Mouse (Mus musculus): ENCODE measurements around the gene Mtmr3. TPM values are rescaled to one million over a fixed set of nuclear protein-coding genes. Genes with fewer than 3 reads are reported as not detected.
A peak's percentile ranks its signal among the peaks of the same experiment; 100 is the strongest.

The Mtmr3 gene
- polyA plus RNA-seq, 1 experiment from 2014 or later, result 25.5 TPM

DNA sequence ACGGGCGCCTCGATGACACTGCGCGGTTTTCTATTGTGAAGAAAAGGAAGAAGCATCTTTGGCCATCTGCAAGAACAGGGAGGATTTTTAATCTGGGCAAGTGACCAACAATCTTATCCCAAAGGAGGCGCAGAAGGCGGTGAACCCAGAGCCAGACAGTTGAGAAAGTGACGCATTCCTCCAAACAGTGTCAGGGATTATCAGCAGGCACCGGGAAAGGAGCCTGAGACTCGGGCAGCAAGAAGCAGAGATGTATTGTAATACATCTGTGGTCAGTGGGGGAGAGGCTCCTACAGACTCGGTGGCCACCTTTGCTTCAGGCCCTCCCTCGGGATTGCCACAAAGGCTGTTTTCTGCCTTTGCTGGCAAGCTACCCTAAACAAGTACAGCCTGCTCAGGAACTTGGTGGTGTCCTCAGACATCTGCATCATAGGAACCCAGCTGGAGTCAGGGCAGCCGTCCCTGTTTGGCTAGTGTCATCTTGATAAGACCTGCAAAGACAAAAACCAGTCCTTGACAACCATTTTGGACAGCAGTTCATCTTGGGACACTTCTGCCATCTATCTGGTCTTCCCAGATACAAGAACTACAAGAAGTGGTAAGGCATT, 25.9 kb upstream of the Mtmr3 start:
- peaks cover 11 to 15% of the 10 kb centered on the region in 2 experiments for H3K4me1 ChIP-seq (ENCODE audit: control insufficient read depth in 2 of 2, insufficient read depth in 2 of 2, low read length in 2 of 2)
- no peak for ATAC-seq (ENCODE audit: insufficient number of reproducible peaks, insufficient read depth, low FRiP score, low read depth)
- peak overlapping the region; percentile 35; the same call in 1 of the 2 replicates for H3K9ac ChIP-seq (ENCODE audit: low read length)
- peak overlapping the region; percentile 54 for H3K4me2 ChIP-seq (ENCODE audit: low read length)
- H3K27me3 ChIP-seq (ENCODE audit: control insufficient read depth, insufficient read depth, low read length), result no peaks in the 10 kb centered on the region
- 29% methylated on average over 13 of the region's 13 CpGs for WGBS
- peak overlapping the region; percentile 5 to 20; a peak in 3 of 4 replicates for H3K27ac ChIP-seq (replicated peaks in 1 of 2; ENCODE audit: control insufficient read depth in 1 of 2, insufficient read depth in 1 of 2, low read depth in 2 of 2, low read length in 2 of 2)
- H3K36me3 ChIP-seq (ENCODE audit: control insufficient read depth, insufficient read depth, low read length), result no peaks in the 10 kb centered on the region
- no peaks in the 10 kb centered on the region for H3K9me3 ChIP-seq (ENCODE audit: control insufficient read depth, low read length)
- peak overlapping the region; percentile 1 to 10; a peak in 1 of 4 replicates for H3K4me3 ChIP-seq (ENCODE audit: control insufficient read depth in 1 of 2, insufficient read depth in 1 of 2, low read depth in 1 of 2, low read length in 2 of 2)

DNA sequence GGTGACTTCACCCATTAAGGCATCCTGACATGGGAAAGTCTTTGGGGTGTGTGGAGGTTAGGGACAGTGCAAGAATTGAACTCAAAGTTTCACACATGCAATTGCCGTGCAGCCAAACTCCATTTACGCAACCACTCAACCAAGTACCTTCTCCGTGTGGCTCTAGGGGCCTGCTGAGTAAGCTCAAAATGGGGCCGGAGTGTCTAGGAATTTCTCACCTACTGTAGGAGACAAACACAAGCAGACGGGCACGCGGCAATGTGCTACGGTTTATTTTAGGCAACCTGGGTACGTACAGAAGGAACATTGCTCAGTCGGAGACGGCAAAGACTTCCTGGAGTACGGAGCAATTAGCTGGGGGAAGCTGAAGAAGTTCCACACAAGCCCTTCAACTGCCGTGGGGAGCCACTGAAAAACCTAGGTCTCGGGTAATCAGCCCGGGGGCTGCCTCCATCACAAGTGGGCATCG, 25.4 kb upstream of the Mtmr3 start, which contains the start of gene Gm11032:
Gm11032 (plus strand) TSS at position 51 of the 469 bp plus-strand sequence.
- no peaks in the 10 kb centered on the region for H3K9me3 ChIP-seq (ENCODE audit: control insufficient read depth, low read length)
- WGBS, result 31% methylated on average over 16 of the region's 16 CpGs
- peak within 1 kb of the TSS; percentile 5 to 20; a peak in 3 of 4 replicates for H3K27ac ChIP-seq (replicated peaks in 1 of 2; ENCODE audit: control insufficient read depth in 1 of 2, insufficient read depth in 1 of 2, low read depth in 2 of 2, low read length in 2 of 2)
- H3K4me1 ChIP-seq (ENCODE audit: control insufficient read depth in 2 of 2, insufficient read depth in 2 of 2, low read length in 2 of 2), result peaks cover 11 to 15% of the 10 kb centered on the region in 2 experiments
- H3K4me2 ChIP-seq (ENCODE audit: low read length), result peak within 1 kb of the TSS; percentile 54
- ATAC-seq (ENCODE audit: insufficient number of reproducible peaks, insufficient read depth, low FRiP score, low read depth), result no peak
- peak within 1 kb of the TSS; percentile 35; the same call in 1 of the 2 replicates for H3K9ac ChIP-seq (ENCODE audit: low read length)
- H3K27me3 ChIP-seq (ENCODE audit: control insufficient read depth, insufficient read depth, low read length), result no peaks in the 10 kb centered on the region
- H3K4me3 ChIP-seq (ENCODE audit: control insufficient read depth in 1 of 2, insufficient read depth in 1 of 2, low read depth in 1 of 2, low read length in 2 of 2), result peak within 1 kb of the TSS; percentile 1 to 10; a peak in 1 of 4 replicates
- H3K36me3 ChIP-seq (ENCODE audit: control insufficient read depth, insufficient read depth, low read length), result no peaks in the 10 kb centered on the region

GRCm38 (mm10) chr11:4611904-4612303, 17.2 kb upstream of the Mtmr3 start:
- ATAC-seq (ENCODE audit: insufficient number of reproducible peaks, insufficient read depth, low FRiP score, low read depth), result no peak; the same call in 1 of the 2 replicates
- Histone ChIP-seq H3K27me3 (ENCODE audit: control insufficient read depth, insufficient read depth, low read length) (no peaks in the 10 kb centered on the region), H3K36me3 (ENCODE audit: control insufficient read depth, insufficient read depth, low read length) (no peaks in the 10 kb centered on the region), H3K9ac (ENCODE audit: low read length) (peak overlapping the region; percentile 28; the same call in 1 of the 2 replicates), H3K4me2 (ENCODE audit: low read length) (peak overlapping the region; percentile 40), H3K4me1 (ENCODE audit: control insufficient read depth in 2 of 2, insufficient read depth in 2 of 2, low read length in 2 of 2) (peaks cover 12 to 27% of the 10 kb centered on the region in 2 experiments), H3K4me3 (ENCODE audit: control insufficient read depth in 1 of 2, insufficient read depth in 1 of 2, low read depth in 1 of 2, low read length in 2 of 2) (no peak overlapping the region), H3K27ac (replicated peaks in 1 of 2; ENCODE audit: control insufficient read depth in 1 of 2, insufficient read depth in 1 of 2, low read depth in 2 of 2, low read length in 2 of 2) (peak overlapping the region; percentile 79 to 82), H3K9me3 (ENCODE audit: control insufficient read depth, low read length) (no peaks in the 10 kb centered on the region)
- 57% methylated on average over 2 of the region's 2 CpGs for WGBS

- ATAC-seq (ENCODE audit: insufficient number of reproducible peaks, insufficient read depth, low FRiP score, low read depth), result no peak
- no peaks in the 10 kb centered on the region for H3K36me3 ChIP-seq (ENCODE audit: control insufficient read depth, insufficient read depth, low read length)
- WGBS, result 45% methylated on average over 1 of the region's 1 CpGs
- H3K27me3 ChIP-seq (ENCODE audit: control insufficient read depth, insufficient read depth, low read length), result no peaks in the 10 kb centered on the region
- H3K4me2 ChIP-seq (ENCODE audit: low read length), result no peak overlapping the region
- no peak overlapping the region for H3K4me3 ChIP-seq (ENCODE audit: control insufficient read depth in 1 of 2, insufficient read depth in 1 of 2, low read depth in 1 of 2, low read length in 2 of 2)
- no peak overlapping the region; the same call in 1 of the 2 replicates for H3K9ac ChIP-seq (ENCODE audit: low read length)
- no peaks in the 10 kb centered on the region for H3K9me3 ChIP-seq (ENCODE audit: control insufficient read depth, low read length)
- H3K4me1 ChIP-seq (ENCODE audit: control insufficient read depth in 2 of 2, insufficient read depth in 2 of 2, low read length in 2 of 2), result peaks cover 19 to 49% of the 10 kb centered on the region in 2 experiments
- peak overlapping the region; percentile 71 to 85 for H3K27ac ChIP-seq (replicated peaks in 1 of 2; ENCODE audit: control insufficient read depth in 1 of 2, insufficient read depth in 1 of 2, low read depth in 2 of 2, low read length in 2 of 2)
These were observed 11.9 kb upstream of the Mtmr3 start for GRCm38 (mm10) chr11:4606541-4606940.

DNA sequence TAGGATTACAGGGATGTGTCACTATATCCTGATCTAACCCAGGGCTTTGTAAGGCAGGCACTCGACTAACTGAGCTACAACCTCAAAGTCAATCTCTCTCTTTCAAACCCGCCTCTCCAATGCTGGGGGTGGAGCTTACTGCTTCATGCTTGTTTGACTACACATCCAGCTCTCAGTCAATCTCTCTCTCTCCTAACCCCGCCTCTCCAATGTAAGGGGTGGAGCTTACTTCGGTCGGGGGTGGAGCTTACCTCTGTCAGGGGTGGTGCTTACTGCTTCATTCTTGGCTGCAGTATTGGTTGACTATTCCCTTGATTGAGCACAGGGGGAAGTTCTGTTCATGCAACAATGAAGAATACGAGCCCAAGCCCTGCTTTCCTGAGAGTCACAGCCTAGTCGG, 10.8 kb upstream of the Mtmr3 start:
- 0 out of 4 replicates have a peak overlapping the region, but pooled peaks of 1 of the 2 experiments have one; percentile 71 for H3K27ac ChIP-seq (replicated peaks in 1 of 2; ENCODE audit: control insufficient read depth in 1 of 2, insufficient read depth in 1 of 2, low read depth in 2 of 2, low read length in 2 of 2)
- no peak overlapping the region for H3K9ac ChIP-seq (ENCODE audit: low read length)
- no peak overlapping the region for H3K4me3 ChIP-seq (ENCODE audit: control insufficient read depth in 1 of 2, insufficient read depth in 1 of 2, low read depth in 1 of 2, low read length in 2 of 2)
- no peak for ATAC-seq (ENCODE audit: insufficient number of reproducible peaks, insufficient read depth, low FRiP score, low read depth)
- 52% methylated on average over 7 of the region's 7 CpGs for WGBS
- H3K4me1 ChIP-seq (ENCODE audit: control insufficient read depth in 2 of 2, insufficient read depth in 2 of 2, low read length in 2 of 2), result peaks cover 16 to 45% of the 10 kb centered on the region in 2 experiments
- H3K27me3 ChIP-seq (ENCODE audit: control insufficient read depth, insufficient read depth, low read length), result no peaks in the 10 kb centered on the region
- H3K9me3 ChIP-seq (ENCODE audit: control insufficient read depth, low read length), result no peaks in the 10 kb centered on the region
- H3K4me2 ChIP-seq (ENCODE audit: low read length), result no peak overlapping the region
- no peaks in the 10 kb centered on the region for H3K36me3 ChIP-seq (ENCODE audit: control insufficient read depth, insufficient read depth, low read length)

- H3K4me1 ChIP-seq (ENCODE audit: control insufficient read depth in 2 of 2, insufficient read depth in 2 of 2, low read length in 2 of 2), result peaks cover 16 to 45% of the 10 kb centered on the region in 2 experiments
- no peak for ATAC-seq (ENCODE audit: insufficient number of reproducible peaks, insufficient read depth, low FRiP score, low read depth)
- 25% methylated on average over 6 of the region's 6 CpGs for WGBS
These were observed 9.8 kb upstream of the Mtmr3 start for GRCm38 (mm10) chr11:4604441-4604840.

DNA sequence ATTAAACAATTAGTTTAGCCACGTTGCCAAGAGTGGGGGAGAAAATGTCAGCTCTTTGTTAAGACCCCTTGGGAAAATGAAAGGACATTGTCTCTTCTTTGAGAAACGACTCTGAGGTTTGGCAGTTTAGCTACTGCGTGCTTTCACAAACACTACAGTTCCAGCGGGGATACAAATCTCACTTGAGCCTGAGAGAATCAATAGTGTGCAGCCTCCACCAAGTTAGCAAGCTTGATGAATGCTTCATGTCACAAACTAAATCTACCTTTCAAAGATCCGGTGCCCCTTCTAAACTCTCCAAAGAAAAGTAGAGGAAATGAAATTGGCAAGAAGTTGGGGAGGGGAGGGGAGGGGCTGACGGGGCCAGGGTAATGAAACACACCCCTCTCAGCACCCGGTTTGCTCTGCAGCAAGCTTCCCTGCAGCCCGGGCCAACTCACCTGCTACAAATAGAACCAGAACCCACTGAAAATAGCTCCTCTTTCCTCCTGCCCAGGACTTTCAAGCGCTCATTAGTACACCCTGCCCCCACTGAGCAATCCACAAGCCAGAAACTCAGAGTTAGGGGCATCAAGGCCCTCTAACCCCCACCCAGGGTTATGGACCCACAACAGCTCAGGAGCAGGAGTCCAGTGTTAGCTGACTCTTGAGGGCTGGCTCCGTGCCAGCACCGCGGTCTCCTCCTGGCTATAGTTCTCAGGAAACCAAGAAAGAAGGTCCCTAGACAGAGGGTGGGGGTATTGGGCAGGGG, 8.2 kb upstream of the Mtmr3 start:
- WGBS, result 36% methylated on average over 12 of the region's 12 CpGs
- peak overlapping the region; percentile 45 for H3K4me2 ChIP-seq (ENCODE audit: low read length)
- no peaks in the 10 kb centered on the region for H3K27me3 ChIP-seq (ENCODE audit: control insufficient read depth, insufficient read depth, low read length)
- ATAC-seq (ENCODE audit: insufficient number of reproducible peaks, insufficient read depth, low FRiP score, low read depth), result peak; percentile 55; the same call in 1 of the 2 replicates
- H3K27ac ChIP-seq (replicated peaks in 1 of 2; ENCODE audit: control insufficient read depth in 1 of 2, insufficient read depth in 1 of 2, low read depth in 2 of 2, low read length in 2 of 2), result peak overlapping the region; percentile 62 to 73
- peaks cover 16 to 45% of the 10 kb centered on the region in 2 experiments for H3K4me1 ChIP-seq (ENCODE audit: control insufficient read depth in 2 of 2, insufficient read depth in 2 of 2, low read length in 2 of 2)
- H3K4me3 ChIP-seq (ENCODE audit: control insufficient read depth in 1 of 2, insufficient read depth in 1 of 2, low read depth in 1 of 2, low read length in 2 of 2), result no peak overlapping the region
- no peaks in the 10 kb centered on the region for H3K36me3 ChIP-seq (ENCODE audit: control insufficient read depth, insufficient read depth, low read length)
- H3K9ac ChIP-seq (ENCODE audit: low read length), result peak overlapping the region; percentile 39; the same call in 1 of the 2 replicates
- H3K9me3 ChIP-seq (ENCODE audit: control insufficient read depth, low read length), result no peaks in the 10 kb centered on the region

More at GRCm38 (mm10) chr11:4604441-4604840, 9.8 kb upstream of the Mtmr3 start:
- H3K36me3 ChIP-seq (ENCODE audit: control insufficient read depth, insufficient read depth, low read length), result no peaks in the 10 kb centered on the region
- H3K27ac ChIP-seq (replicated peaks in 1 of 2; ENCODE audit: control insufficient read depth in 1 of 2, insufficient read depth in 1 of 2, low read depth in 2 of 2, low read length in 2 of 2), result peak overlapping the region in 1 of 2 experiments; percentile 58; a peak in 2 of 4 replicates
- H3K4me2 ChIP-seq (ENCODE audit: low read length), result no peak overlapping the region
- H3K27me3 ChIP-seq (ENCODE audit: control insufficient read depth, insufficient read depth, low read length), result no peaks in the 10 kb centered on the region
- H3K4me3 ChIP-seq (ENCODE audit: control insufficient read depth in 1 of 2, insufficient read depth in 1 of 2, low read depth in 1 of 2, low read length in 2 of 2), result no peak overlapping the region
- no peak overlapping the region for H3K9ac ChIP-seq (ENCODE audit: low read length)
- no peaks in the 10 kb centered on the region for H3K9me3 ChIP-seq (ENCODE audit: control insufficient read depth, low read length)

All from heart, embryonic 14.5 days (tissue).